Mouse (Mus musculus): ENCODE data around the gene H1foo.

DNA sequence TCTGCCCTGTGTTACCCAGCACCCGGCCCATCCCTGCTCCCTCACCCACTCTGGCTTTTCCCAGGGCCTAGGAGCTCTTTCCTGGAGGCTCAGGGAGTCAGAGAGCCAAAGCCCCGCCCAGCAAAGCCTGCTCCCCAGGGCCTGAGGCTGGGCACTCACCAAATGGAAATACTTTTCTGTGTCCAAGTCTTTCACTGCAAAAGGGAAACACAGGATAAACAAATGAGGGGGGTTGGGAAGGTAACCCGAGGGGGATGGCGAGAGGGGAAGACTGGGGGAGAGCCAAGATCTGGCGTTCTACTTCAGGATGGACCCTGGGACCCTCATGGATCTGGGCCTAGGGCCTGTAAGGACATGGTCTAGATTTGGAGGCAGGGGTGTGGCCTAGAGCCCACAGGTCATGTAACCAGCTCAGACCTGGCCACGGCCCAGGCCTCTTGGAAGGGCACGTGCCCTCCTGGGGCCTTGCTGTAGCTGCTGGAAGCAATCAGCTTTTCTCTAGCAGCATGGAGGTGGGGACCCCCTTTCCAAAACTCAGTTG lies 14.5 kb downstream of the H1foo start:
- TF ChIP-seq CTCF (IDR thresholded peaks at IDR 0.05; ENCODE audit: insufficient read depth, low read length): no peak
- TF ChIP-seq POLR2A (IDR thresholded peaks at IDR 0.05; ENCODE audit: borderline replicate concordance, extremely low read depth, low read depth, low read length): no peak
